Mouse (Mus musculus): ENCODE results near the gene Bcl7b. TPM values are rescaled to one million over a fixed set of nuclear protein-coding genes. Genes with fewer than 3 reads are reported as not detected.

The Bcl7b gene
- polyA plus RNA-seq, 1 experiment from 2014 or later = 65.1 TPM

DNA sequence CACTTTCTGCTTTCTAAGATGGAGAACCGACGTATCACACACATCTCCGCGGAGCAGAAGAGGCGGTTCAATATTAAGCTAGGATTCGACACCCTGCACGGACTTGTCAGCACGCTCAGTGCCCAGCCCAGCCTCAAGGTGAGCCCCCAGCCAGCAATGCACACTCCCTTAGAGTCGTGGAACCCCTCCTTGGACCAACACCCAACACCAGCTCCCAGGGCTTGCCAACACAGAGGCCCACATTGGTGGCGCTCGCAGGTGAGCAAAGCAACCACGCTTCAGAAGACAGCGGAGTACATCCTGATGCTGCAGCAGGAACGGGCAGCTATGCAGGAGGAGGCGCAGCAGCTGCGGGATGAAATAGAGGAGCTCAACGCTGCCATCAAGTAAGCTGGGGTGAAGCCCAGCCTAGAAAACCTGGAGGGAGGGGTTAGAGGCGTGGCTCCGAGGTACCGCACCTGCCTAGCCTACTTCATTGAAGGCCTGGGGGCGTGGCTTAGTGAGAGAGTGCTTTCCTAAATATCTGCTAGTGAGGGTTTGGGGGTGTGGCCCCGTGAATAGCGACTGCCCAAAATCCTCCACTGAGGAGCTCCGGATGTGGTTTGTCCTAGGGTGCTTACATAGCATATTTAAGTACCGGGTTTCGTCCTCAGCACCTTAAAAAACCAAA is 34.2 kb upstream of the Bcl7b start:
- 12% methylated on average over 26 of the region's 26 CpGs for WGBS
- H3K9ac ChIP-seq (ENCODE audit: low read depth, low read length) = no peak overlapping the region
- peak overlapping the region; percentile 54 for H3K4me2 ChIP-seq (replicated peaks; ENCODE audit: low read depth)
- H3K4me1 ChIP-seq (replicated peaks; ENCODE audit: control insufficient read depth, insufficient read depth, low read length) = no peaks in the 10 kb centered on the region
- no peaks in the 10 kb centered on the region for H3K36me3 ChIP-seq (ENCODE audit: control insufficient read depth, insufficient read depth)
- H3K4me3 ChIP-seq (ENCODE audit: low read depth, low read length) = peak overlapping the region; percentile 11
- H3K9me3 ChIP-seq (ENCODE audit: control insufficient read depth) = 0 out of 2 replicates have a peak, but pooled peaks cover 2% of the 10 kb centered on the region
- no peak for TF ChIP-seq CTCF (IDR thresholded peaks at IDR 0.05; ENCODE audit: low read depth)
- ATAC-seq = peak; percentile 52
- peaks cover 11% of the 10 kb centered on the region; the same call in 1 of the 2 replicates for H3K27me3 ChIP-seq (replicated peaks; ENCODE audit: control insufficient read depth, insufficient read depth, low read length)
- no peak overlapping the region for H3K27ac ChIP-seq (ENCODE audit: low read depth, low read length)

DNA sequence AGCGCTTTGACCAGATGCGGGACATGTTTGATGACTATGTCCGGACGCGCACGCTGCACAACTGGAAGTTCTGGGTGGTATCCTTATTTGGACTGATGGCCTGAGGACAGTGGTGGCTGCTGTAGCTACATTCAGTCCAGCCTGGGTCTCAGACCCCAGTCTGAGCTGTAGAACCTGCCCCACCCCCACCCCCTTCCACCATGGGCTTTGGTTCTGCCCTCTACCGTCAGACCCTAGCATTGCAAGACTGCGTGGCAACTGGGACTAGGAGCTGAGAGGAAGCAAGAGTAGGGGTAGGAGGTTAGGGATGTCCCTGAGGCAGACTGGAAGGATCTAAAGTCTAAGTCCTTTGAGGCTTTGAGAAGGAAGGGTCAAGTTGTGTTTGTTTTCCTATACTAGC is 33.5 kb upstream of the Bcl7b start:
- H3K4me3 ChIP-seq (ENCODE audit: low read depth, low read length) = peak overlapping the region; percentile 11
- 37% methylated on average over 8 of the region's 8 CpGs for WGBS
- no peak overlapping the region for H3K9ac ChIP-seq (ENCODE audit: low read depth, low read length)
- peak; percentile 69 for TF ChIP-seq CTCF (IDR thresholded peaks at IDR 0.05; ENCODE audit: low read depth)
- H3K4me2 ChIP-seq (replicated peaks; ENCODE audit: low read depth) = peak overlapping the region; percentile 54
- H3K4me1 ChIP-seq (replicated peaks; ENCODE audit: control insufficient read depth, insufficient read depth, low read length) = no peaks in the 10 kb centered on the region
- no peak overlapping the region for H3K27ac ChIP-seq (ENCODE audit: low read depth, low read length)
- H3K27me3 ChIP-seq (replicated peaks; ENCODE audit: control insufficient read depth, insufficient read depth, low read length) = peaks cover 11% of the 10 kb centered on the region; the same call in 1 of the 2 replicates
- ATAC-seq = no peak
- 0 out of 2 replicates have a peak, but pooled peaks cover 2% of the 10 kb centered on the region for H3K9me3 ChIP-seq (ENCODE audit: control insufficient read depth)
- no peaks in the 10 kb centered on the region for H3K36me3 ChIP-seq (ENCODE audit: control insufficient read depth, insufficient read depth)

DNA sequence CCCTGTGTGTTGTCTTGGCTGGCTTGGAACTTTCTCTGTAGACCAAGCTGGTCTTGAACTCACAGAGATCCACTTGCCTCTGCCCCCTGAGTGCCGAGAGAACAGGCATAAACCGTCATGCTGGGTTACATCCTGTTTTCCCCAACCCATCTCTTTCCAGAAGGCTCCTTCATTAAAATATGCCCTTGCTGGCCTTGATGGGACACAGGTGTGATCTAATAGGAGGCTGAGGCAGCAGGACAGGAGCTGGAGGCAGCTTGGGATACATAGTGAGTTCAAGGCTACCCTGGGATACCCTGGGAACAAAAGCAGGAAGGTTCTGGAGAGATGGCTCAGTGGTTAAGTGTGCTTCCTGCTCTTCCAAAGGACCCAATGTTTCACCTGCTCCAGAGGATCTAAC is 28.2 kb upstream of the Bcl7b start:
- Histone ChIP-seq H3K4me3 (ENCODE audit: low read depth, low read length) (no peak overlapping the region), H3K4me1 (replicated peaks; ENCODE audit: control insufficient read depth, insufficient read depth, low read length) (no peaks in the 10 kb centered on the region), H3K4me2 (replicated peaks; ENCODE audit: low read depth) (no peak overlapping the region), H3K27me3 (replicated peaks; ENCODE audit: control insufficient read depth, insufficient read depth, low read length) (no peaks in the 10 kb centered on the region), H3K27ac (ENCODE audit: low read depth, low read length) (no peak overlapping the region), H3K9ac (ENCODE audit: low read depth, low read length) (no peak overlapping the region), H3K9me3 (ENCODE audit: control insufficient read depth) (0 out of 2 replicates have a peak, but pooled peaks cover 2% of the 10 kb centered on the region), H3K36me3 (ENCODE audit: control insufficient read depth, insufficient read depth) (no peaks in the 10 kb centered on the region)
- no peak for TF ChIP-seq CTCF (IDR thresholded peaks at IDR 0.05; ENCODE audit: low read depth)
- ATAC-seq = no peak
- 68% methylated on average over 2 of the region's 2 CpGs for WGBS

DNA sequence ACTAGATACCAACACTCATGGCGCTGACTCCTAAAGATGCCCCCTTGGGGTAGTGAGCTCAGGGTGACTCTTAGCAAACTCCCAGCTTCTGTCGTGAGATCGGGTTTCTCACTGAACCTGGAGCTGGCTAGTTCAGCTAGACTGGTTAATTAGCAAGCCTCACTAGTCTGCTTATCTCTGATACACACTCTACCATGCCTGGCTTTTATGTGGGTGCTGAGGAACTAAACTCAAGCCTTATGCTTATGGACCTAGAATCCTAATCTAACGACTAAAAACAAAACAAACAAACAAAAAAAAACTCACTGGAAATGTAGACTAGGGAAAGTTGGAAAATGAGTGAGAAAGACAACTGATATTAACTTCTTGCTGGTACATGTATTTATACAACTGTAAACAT is 23.6 kb upstream of the Bcl7b start:
- no peak for ATAC-seq
- no peaks in the 10 kb centered on the region; the same call in 1 of the 2 replicates for H3K4me1 ChIP-seq (replicated peaks; ENCODE audit: control insufficient read depth, insufficient read depth, low read length)

DNA sequence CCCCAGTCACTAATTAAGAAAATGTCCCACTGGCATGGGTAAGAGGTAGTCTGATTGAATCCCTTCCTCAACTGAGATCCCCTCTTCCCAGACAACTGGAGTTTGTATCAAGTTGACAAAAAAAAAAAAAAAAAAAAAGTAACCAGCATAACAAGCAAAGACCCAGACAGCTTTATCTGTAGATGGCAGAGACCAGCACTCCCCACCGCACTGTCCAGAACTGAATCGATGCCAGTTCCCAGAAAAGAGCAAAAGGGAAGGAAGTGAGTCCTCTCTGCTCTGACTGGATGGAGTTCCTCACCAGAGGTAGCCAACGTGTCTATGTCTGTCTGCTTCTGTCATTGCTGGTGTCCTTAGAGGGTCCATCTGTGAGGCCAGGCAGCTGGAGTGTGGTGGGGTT is 22.6 kb upstream of the Bcl7b start:
- 72% methylated on average over 3 of the region's 3 CpGs for WGBS
- no peaks in the 10 kb centered on the region for H3K36me3 ChIP-seq (ENCODE audit: control insufficient read depth, insufficient read depth)
- H3K27me3 ChIP-seq (replicated peaks; ENCODE audit: control insufficient read depth, insufficient read depth, low read length) = no peaks in the 10 kb centered on the region
- H3K9me3 ChIP-seq (ENCODE audit: control insufficient read depth) = no peaks in the 10 kb centered on the region
- no peak overlapping the region for H3K9ac ChIP-seq (ENCODE audit: low read depth, low read length)
- no peak for TF ChIP-seq CTCF (IDR thresholded peaks at IDR 0.05; ENCODE audit: low read depth)
- H3K4me2 ChIP-seq (replicated peaks; ENCODE audit: low read depth) = no peak overlapping the region
- no peak overlapping the region for H3K27ac ChIP-seq (ENCODE audit: low read depth, low read length)
- no peaks in the 10 kb centered on the region; the same call in none of the 2 replicates for H3K4me1 ChIP-seq (replicated peaks; ENCODE audit: control insufficient read depth, insufficient read depth, low read length)
- ATAC-seq = no peak
- H3K4me3 ChIP-seq (ENCODE audit: low read depth, low read length) = no peak overlapping the region

More for the DNA sequence above, 23.6 kb upstream of the Bcl7b start:
- Histone ChIP-seq H3K9me3 (ENCODE audit: control insufficient read depth) (no peaks in the 10 kb centered on the region), H3K36me3 (ENCODE audit: control insufficient read depth, insufficient read depth) (no peaks in the 10 kb centered on the region), H3K27me3 (replicated peaks; ENCODE audit: control insufficient read depth, insufficient read depth, low read length) (no peaks in the 10 kb centered on the region), H3K4me2 (replicated peaks; ENCODE audit: low read depth) (no peak overlapping the region), H3K27ac (ENCODE audit: low read depth, low read length) (no peak overlapping the region), H3K9ac (ENCODE audit: low read depth, low read length) (no peak overlapping the region), H3K4me3 (ENCODE audit: low read depth, low read length) (no peak overlapping the region)
- WGBS = 57% methylated on average over 4 of the region's 4 CpGs
- no peak for TF ChIP-seq CTCF (IDR thresholded peaks at IDR 0.05; ENCODE audit: low read depth)

DNA sequence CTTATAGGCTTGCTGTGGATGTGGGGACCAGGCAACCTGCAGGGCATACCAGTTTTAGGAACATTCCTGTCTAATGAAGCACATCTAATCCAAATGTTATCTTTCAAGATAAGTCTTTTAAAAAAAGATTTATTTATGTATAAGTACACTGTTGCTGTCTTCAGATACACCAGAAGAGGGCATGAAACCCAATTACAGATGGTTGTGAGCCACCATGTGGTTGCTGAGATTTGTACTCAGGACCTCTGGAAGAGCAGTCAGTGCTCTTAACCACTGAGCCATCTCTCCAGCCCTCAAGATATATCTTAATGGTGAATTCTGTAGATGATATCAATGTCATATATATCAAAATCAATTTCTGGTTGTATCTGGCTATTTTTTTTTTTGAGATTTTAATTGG is 22.1 kb upstream of the Bcl7b start:
- no peaks in the 10 kb centered on the region for H3K36me3 ChIP-seq (ENCODE audit: control insufficient read depth, insufficient read depth)
- no peaks in the 10 kb centered on the region; the same call in none of the 2 replicates for H3K4me1 ChIP-seq (replicated peaks; ENCODE audit: control insufficient read depth, insufficient read depth, low read length)
- TF ChIP-seq CTCF (IDR thresholded peaks at IDR 0.05; ENCODE audit: low read depth) = peak; percentile 32
- no peaks in the 10 kb centered on the region for H3K9me3 ChIP-seq (ENCODE audit: control insufficient read depth)
- H3K4me2 ChIP-seq (replicated peaks; ENCODE audit: low read depth) = no peak overlapping the region
- H3K9ac ChIP-seq (ENCODE audit: low read depth, low read length) = no peak overlapping the region
- H3K27ac ChIP-seq (ENCODE audit: low read depth, low read length) = no peak overlapping the region
- no peaks in the 10 kb centered on the region for H3K27me3 ChIP-seq (replicated peaks; ENCODE audit: control insufficient read depth, insufficient read depth, low read length)
- ATAC-seq = no peak
- no peak overlapping the region for H3K4me3 ChIP-seq (ENCODE audit: low read depth, low read length)

Measured in intestine, postnatal 0 days (tissue).